Mouse (Mus musculus) kidney, postnatal 0 days (tissue): ENCODE measurements at regions not wholly inside any gene's neighbourhood (a gene's known extent, or its start where the extent isn't known, plus 50 kb on each side); places are given as distances from the start of the nearest gene placed in this dataset.

ENCODE experiments used
- ATAC-seq: fragments of 200-750 bp; cut with Nextera tagmentation; replicated peaks from 2 replicates; pipeline ENCODE4 v1.8.0; 2017; ENCODE audit warnings: low read depth, moderate number of reproducible peaks, moderate TSS enrichment, moderate library complexity; ENCODE audit not compliant: low FRiP score
- DNase-seq: peaks from one replicate; pipeline ENCODE4 v3.0.0-alpha.2; 2016; ENCODE audit warnings: low spot score
- H3K27ac ChIP-seq: fragments of 300-500 bp; sonication (generic); 2 replicates; pipeline ENCODE4 v1.5.1; 2014; ENCODE audit warnings: mild to moderate bottlenecking
- H3K27me3 ChIP-seq: fragments of 300-500 bp; sonication (generic); 2 replicates; pipeline ENCODE4 v1.6.1; 2014; ENCODE audit warnings: low read length, mixed read lengths; ENCODE audit not compliant: insufficient read depth
- H3K36me3 ChIP-seq: fragments of 300-500 bp; sonication (generic); 2 replicates; pipeline ENCODE4 v1.6.1; 2014; ENCODE audit warnings: low read length, mixed read lengths; ENCODE audit not compliant: insufficient read depth
- H3K4me1 ChIP-seq: fragments of 300-500 bp; sonication (generic); replicated peaks from 2 replicates; pipeline ENCODE4 v1.6.1; 2014; ENCODE audit warnings: antibody characterized with exemption, low read length, mixed read lengths; ENCODE audit not compliant: insufficient read depth
- H3K4me2 ChIP-seq: fragments of 300-500 bp; sonication (generic); 2 replicates; pipeline ENCODE4 v1.6.1; 2014; ENCODE audit warnings: mild to moderate bottlenecking, low read length, moderate library complexity, mixed read lengths
- H3K4me3 ChIP-seq: fragments of 300-500 bp; sonication (generic); replicated peaks from 2 replicates; pipeline ENCODE4 v1.5.1; 2014; ENCODE audit warnings: low read depth, low read length
- H3K9ac ChIP-seq: fragments of 300-500 bp; sonication (generic); 2 replicates; pipeline ENCODE4 v1.6.1; 2014; ENCODE audit warnings: low read depth, low read length
- H3K9me3 ChIP-seq: fragments of 300-500 bp; sonication (generic); replicated peaks from 2 replicates; pipeline ENCODE4 v1.6.1; 2016; ENCODE audit warnings: low read length, inconsistent platforms, mixed read lengths
- CTCF ChIP-seq: IDR thresholded peaks from 2 replicates; pipeline ENCODE4 v1.5.1; 2016; ENCODE audit warnings: antibody characterized with exemption, low read depth, mild to moderate bottlenecking, moderate library complexity
- WGBS: fragments of 180-500 bp; shearing (Covaris S2); extraction: QIAGEN DNeasy Blood & Tissue Kit; methylation state at CpG from one replicate; pipeline ENCODE4 v1.1.7; 2014; 5-methylcytosine and 5-hydroxymethylcytosine counted together

GRCm38 (mm10) chr12:90874840-90875239, 136.6 kb upstream of the Dio2 start:
- ATAC-seq (no peak), DNase-seq (no peak)
- WGBS: 43% methylated on average over 3 of the region's 3 CpGs
- H3K4me2 ChIP-seq: no peak overlapping the region
- TF ChIP-seq CTCF: no peak
- H3K36me3 ChIP-seq: no peaks in the 10 kb centered on the region
- H3K9ac ChIP-seq: no peak overlapping the region
- H3K27ac ChIP-seq: no peak overlapping the region
- no peaks in the 10 kb centered on the region for H3K9me3 ChIP-seq
- H3K4me3 ChIP-seq: no peak overlapping the region
- H3K27me3 ChIP-seq: no peaks in the 10 kb centered on the region
- H3K4me1 ChIP-seq: no peaks in the 10 kb centered on the region

GRCm38 (mm10) chr12:90873959-90874358, 135.7 kb upstream of the Dio2 start:
- Histone ChIP-seq H3K36me3 (no peaks in the 10 kb centered on the region), H3K4me3 (no peak overlapping the region), H3K9me3 (no peaks in the 10 kb centered on the region), H3K4me2 (no peak overlapping the region), H3K9ac (no peak overlapping the region), H3K4me1 (no peaks in the 10 kb centered on the region), H3K27me3 (no peaks in the 10 kb centered on the region), H3K27ac (no peak overlapping the region)
- ATAC-seq (no peak), DNase-seq (no peak)
- no peak for TF ChIP-seq CTCF
- WGBS: 88% methylated on average over 3 of the region's 3 CpGs

DNA sequence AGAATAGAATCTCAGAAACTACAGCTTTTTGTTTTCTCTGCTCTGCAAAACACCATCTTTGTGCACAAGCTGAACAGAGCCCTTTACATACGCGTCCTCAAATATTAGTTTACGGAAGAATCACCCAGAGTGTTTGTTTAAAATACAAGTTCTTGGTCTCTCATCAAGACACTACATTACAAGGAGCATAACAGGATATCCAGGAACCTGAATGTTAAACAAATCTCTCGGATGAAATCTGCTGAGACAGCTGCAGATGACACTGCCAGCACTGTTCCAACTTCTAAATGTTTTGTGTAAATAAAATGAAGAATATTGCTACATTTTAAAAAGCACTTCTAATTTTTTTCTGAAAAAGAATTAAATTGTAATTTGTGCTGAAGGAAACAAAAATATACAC, 128.4 kb upstream of the Dio2 start:
- no peak for TF ChIP-seq CTCF
- no peak overlapping the region for H3K27ac ChIP-seq
- H3K27me3 ChIP-seq: no peaks in the 10 kb centered on the region
- DNase-seq (no peak), ATAC-seq (no peak)
- no peaks in the 10 kb centered on the region for H3K36me3 ChIP-seq
- H3K4me2 ChIP-seq: no peak overlapping the region
- 88% methylated on average over 4 of the region's 4 CpGs for whole genome bisulfite sequencing
- H3K9ac ChIP-seq: no peak overlapping the region
- H3K4me3 ChIP-seq: no peak overlapping the region
- no peaks in the 10 kb centered on the region for H3K9me3 ChIP-seq
- no peaks in the 10 kb centered on the region for H3K4me1 ChIP-seq

- WGBS: 83% methylated on average over 3 of the region's 3 CpGs
- ATAC-seq (no peak), DNase-seq (no peak)
- no peaks in the 10 kb centered on the region for H3K9me3 ChIP-seq
- H3K4me1 ChIP-seq: no peaks in the 10 kb centered on the region
- H3K4me3 ChIP-seq: no peak overlapping the region
- H3K27ac ChIP-seq: no peak overlapping the region
- H3K27me3 ChIP-seq: no peaks in the 10 kb centered on the region
- H3K36me3 ChIP-seq: no peaks in the 10 kb centered on the region
- H3K4me2 ChIP-seq: no peak overlapping the region
- TF ChIP-seq CTCF: no peak
- H3K9ac ChIP-seq: no peak overlapping the region
Measured at GRCm38 (mm10) chr12:90862632-90863031, 124.4 kb upstream of the Dio2 start.

DNA sequence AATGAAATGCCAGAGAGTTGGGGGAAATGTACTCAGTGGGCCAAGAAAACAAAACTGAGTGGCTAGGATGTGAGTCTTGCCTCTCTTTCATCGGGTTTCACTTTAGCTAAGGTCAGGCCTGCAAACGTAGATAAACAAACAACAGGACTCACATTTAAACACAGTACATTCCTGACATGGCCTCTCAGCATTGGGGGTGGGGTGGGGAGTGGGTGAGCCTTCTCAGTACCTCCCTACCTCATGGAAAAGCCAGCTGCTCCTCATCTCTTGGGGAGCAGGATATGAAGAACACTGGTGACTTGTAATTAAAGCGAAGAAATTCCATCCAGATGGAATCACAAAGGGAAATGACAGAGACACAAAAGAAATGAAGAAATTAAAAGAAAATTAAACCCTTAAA, 119.5 kb upstream of the Dio2 start:
- no peaks in the 10 kb centered on the region for H3K9me3 ChIP-seq
- no peak for TF ChIP-seq CTCF
- no peak overlapping the region for H3K27ac ChIP-seq
- H3K9ac ChIP-seq: no peak overlapping the region
- H3K4me2 ChIP-seq: no peak overlapping the region
- H3K36me3 ChIP-seq: no peaks in the 10 kb centered on the region
- no peak overlapping the region for H3K4me3 ChIP-seq
- no peak; the same call in 1 of the 2 replicates for ATAC-seq
- H3K27me3 ChIP-seq: no peaks in the 10 kb centered on the region
- 18% methylated on average over 3 of the region's 3 CpGs for WGBS
- no peaks in the 10 kb centered on the region for H3K4me1 ChIP-seq
- DNase-seq: peak; percentile 55

GRCm38 (mm10) chr12:90810666-90811065, 72.4 kb upstream of the Dio2 start:
- H3K27ac ChIP-seq: no peak overlapping the region
- no peaks in the 10 kb centered on the region for H3K36me3 ChIP-seq
- H3K4me3 ChIP-seq: no peak overlapping the region
- no peaks in the 10 kb centered on the region for H3K4me1 ChIP-seq
- TF ChIP-seq CTCF: no peak
- DNase-seq (peak; percentile 49), ATAC-seq (no peak)
- H3K27me3 ChIP-seq: no peaks in the 10 kb centered on the region
- 70% methylated on average over 6 of the region's 6 CpGs for WGBS
- no peak overlapping the region for H3K4me2 ChIP-seq
- no peak overlapping the region for H3K9ac ChIP-seq
- no peaks in the 10 kb centered on the region for H3K9me3 ChIP-seq

- no peaks in the 10 kb centered on the region for H3K4me1 ChIP-seq
- WGBS: 95% methylated on average over 2 of the region's 2 CpGs
- TF ChIP-seq CTCF: no peak
- no peak overlapping the region for H3K27ac ChIP-seq
- ATAC-seq: no peak
- no peaks in the 10 kb centered on the region for H3K27me3 ChIP-seq
- DNase-seq: no peak
- no peak overlapping the region for H3K9ac ChIP-seq
- no peak overlapping the region for H3K4me2 ChIP-seq
- no peaks in the 10 kb centered on the region for H3K9me3 ChIP-seq
- no peaks in the 10 kb centered on the region for H3K36me3 ChIP-seq
- no peak overlapping the region for H3K4me3 ChIP-seq
Measured at GRCm38 (mm10) chr12:90790562-90790961, 52.3 kb upstream of the Dio2 start.
